Mouse (Mus musculus) neural tube, embryonic 11.5 days (tissue): ENCODE results near the gene Irx1. TPM values are rescaled to one million over a fixed set of nuclear protein-coding genes. Genes with fewer than 3 reads are reported as not detected.

ENCODE experiments used
- ATAC-seq: fragments of 200-750 bp; cut with Nextera tagmentation; 2 replicates; pipeline ENCODE4 v1.8.0; 2017; ENCODE audit warnings: moderate number of reproducible peaks, mild to moderate bottlenecking, moderate TSS enrichment, moderate library complexity; ENCODE audit not compliant: insufficient read depth, low FRiP score, low TSS enrichment
- DNase-seq: peaks from one replicate; pipeline ENCODE4 v3.0.0-alpha.2; 2015; ENCODE audit warnings: low spot score
- H3K27ac ChIP-seq: fragments of 300-500 bp; sonication (generic); 2 replicates; pipeline ENCODE4 v1.5.1; 2014; ENCODE audit warnings: low read depth, mild to moderate bottlenecking, low read length
- H3K27me3 ChIP-seq: fragments of 300-500 bp; sonication (generic); 2 replicates; pipeline ENCODE4 v1.6.1; 2014; ENCODE audit warnings: mild to moderate bottlenecking, low read length, mixed read lengths; ENCODE audit not compliant: control insufficient read depth, insufficient read depth
- H3K36me3 ChIP-seq: fragments of 300-500 bp; sonication (generic); 2 replicates; pipeline ENCODE4 v1.6.1; 2014; ENCODE audit warnings: mild to moderate bottlenecking, low read length, moderate library complexity, mixed read lengths; ENCODE audit not compliant: control insufficient read depth, insufficient read depth
- H3K4me1 ChIP-seq: fragments of 300-500 bp; sonication (generic); 2 replicates; pipeline ENCODE4 v1.6.1; 2014; ENCODE audit warnings: low read length, mixed read lengths; ENCODE audit not compliant: control insufficient read depth, insufficient read depth
- H3K4me2 ChIP-seq: fragments of 300-500 bp; sonication (generic); 2 replicates; pipeline ENCODE4 v1.6.1; 2014; ENCODE audit warnings: low read depth, mild to moderate bottlenecking, moderate library complexity
- H3K4me3 ChIP-seq: fragments of 300-500 bp; sonication (generic); 2 replicates; pipeline ENCODE4 v1.5.1; 2014; ENCODE audit warnings: low read depth, low read length
- H3K9ac ChIP-seq: fragments of 300-500 bp; sonication (generic); 2 replicates; pipeline ENCODE4 v1.6.1; 2014; ENCODE audit warnings: mild to moderate bottlenecking, low read length
- H3K9me3 ChIP-seq: fragments of 300-500 bp; sonication (generic); 2 replicates; pipeline ENCODE4 v1.6.1; 2016; ENCODE audit warnings: low read length; ENCODE audit not compliant: control insufficient read depth
- whole genome bisulfite sequencing: fragments of 180-500 bp; shearing (Covaris S2); extraction: QIAGEN DNeasy Blood & Tissue Kit; methylation state at CpG from one replicate; pipeline ENCODE4 v1.1.7; 2014; 5-methylcytosine and 5-hydroxymethylcytosine counted together
- polyA plus RNA-seq: library from polyadenylated mRNA; unstranded; fragments of >200 nt; fragmentation: Nextera tagmentation; extraction: Ambion mirVana; gene quantifications from 2 replicates; pipeline ENCODE4 v1.2.1, GENCODE M21; 2014

The Irx1 gene
- 1.9 and 2.4 TPM in 2 replicates for polyA plus RNA-seq

GRCm38 (mm10) chr13:71963356-71964351 lies at the start of gene Irx1:
TSS of gene Irx1 (minus strand) at chr13:71963723.
- ATAC-seq (peak; percentile 68), DNase-seq (peak; percentile 83)
- Histone ChIP-seq H3K4me2 (peak within 1 kb of the TSS; percentile 79), H3K9me3 (no peaks in the 10 kb centered on the region), H3K9ac (peak within 1 kb of the TSS; percentile 81), H3K4me1 (peaks cover 19% of the 10 kb centered on the region), H3K27me3 (peaks cover 85% of the 10 kb centered on the region), H3K4me3 (peak within 1 kb of the TSS; percentile 77), H3K27ac (peak within 1 kb of the TSS; percentile 60), H3K36me3 (no peaks in the 10 kb centered on the region)
- under 1% methylated on average over 77 of the region's 100 CpGs for WGBS

GRCm38 (mm10) chr13:71979932-71980655 lies 16.6 kb upstream of the Irx1 start:
- DNase-seq (no peak), ATAC-seq (no peak)
- no peak overlapping the region for H3K27ac ChIP-seq
- no peak overlapping the region for H3K9ac ChIP-seq
- H3K4me2 ChIP-seq, result no peak overlapping the region
- no peaks in the 10 kb centered on the region for H3K36me3 ChIP-seq
- H3K27me3 ChIP-seq, result no peaks in the 10 kb centered on the region
- H3K4me3 ChIP-seq, result no peak overlapping the region
- 76% methylated on average over 5 of the region's 5 CpGs for WGBS
- H3K9me3 ChIP-seq, result no peaks in the 10 kb centered on the region
- no peaks in the 10 kb centered on the region for H3K4me1 ChIP-seq

- Histone ChIP-seq H3K9me3 (no peaks in the 10 kb centered on the region), H3K4me1 (no peaks in the 10 kb centered on the region), H3K4me3 (no peak overlapping the region), H3K36me3 (no peaks in the 10 kb centered on the region), H3K27me3 (no peaks in the 10 kb centered on the region), H3K9ac (no peak overlapping the region), H3K4me2 (no peak overlapping the region), H3K27ac (no peak overlapping the region)
- ATAC-seq (no peak), DNase-seq (no peak)
- WGBS, result 87% methylated on average over 3 of the region's 3 CpGs
Observed at GRCm38 (mm10) chr13:71975753-71976152, 12.2 kb upstream of the Irx1 start.

- Histone ChIP-seq H3K27me3 (peaks cover 62% of the 10 kb centered on the region), H3K27ac (no peak overlapping the region), H3K4me2 (peak overlapping the region; percentile 7; the same call in 1 of the 2 replicates), H3K9me3 (no peaks in the 10 kb centered on the region), H3K9ac (no peak overlapping the region), H3K36me3 (no peaks in the 10 kb centered on the region), H3K4me1 (peaks cover 7% of the 10 kb centered on the region), H3K4me3 (no peak overlapping the region)
- WGBS, result under 1% methylated on average over 6 of the region's 6 CpGs
- ATAC-seq, result no peak
- peak; percentile 18 for DNase-seq
Observed at GRCm38 (mm10) chr13:71968286-71968685, 4.8 kb upstream of the Irx1 start.

GRCm38 (mm10) chr13:71967341-71968250 lies 4.1 kb upstream of the Irx1 start:
- Histone ChIP-seq H3K4me1 (peaks cover 8% of the 10 kb centered on the region), H3K9ac (no peak overlapping the region), H3K4me3 (no peak overlapping the region), H3K9me3 (no peaks in the 10 kb centered on the region), H3K4me2 (peak overlapping the region; percentile 7; the same call in 1 of the 2 replicates), H3K27me3 (peaks cover 67% of the 10 kb centered on the region), H3K36me3 (no peaks in the 10 kb centered on the region), H3K27ac (no peak overlapping the region)
- DNase-seq, result peak; percentile 25
- WGBS, result 4% methylated on average over 28 of the region's 28 CpGs
- no peak for ATAC-seq

- ATAC-seq, result no peak
- H3K4me3 ChIP-seq, result no peak overlapping the region
Observed at GRCm38 (mm10) chr13:71966631-71967030, 3.1 kb upstream of the Irx1 start.

GRCm38 (mm10) chr13:71964366-71964765 lies 843 bp upstream of the Irx1 start:
- DNase-seq (peak; percentile 39), ATAC-seq (no peak)
- peak overlapping the region; percentile 79 for H3K4me2 ChIP-seq
- H3K9ac ChIP-seq, result no peak overlapping the region
- H3K27me3 ChIP-seq, result peaks cover 85% of the 10 kb centered on the region
- peaks cover 16% of the 10 kb centered on the region for H3K4me1 ChIP-seq
- no peak overlapping the region for H3K27ac ChIP-seq
- WGBS, result 2% methylated on average over 11 of the region's 13 CpGs
- no peak overlapping the region for H3K4me3 ChIP-seq
- H3K9me3 ChIP-seq, result no peaks in the 10 kb centered on the region
- H3K36me3 ChIP-seq, result no peaks in the 10 kb centered on the region

More at GRCm38 (mm10) chr13:71966631-71967030, 3.1 kb upstream of the Irx1 start:
- Histone ChIP-seq H3K9ac (no peak overlapping the region), H3K36me3 (no peaks in the 10 kb centered on the region), H3K9me3 (no peaks in the 10 kb centered on the region), H3K27ac (no peak overlapping the region), H3K4me2 (no peak overlapping the region), H3K4me1 (peaks cover 10% of the 10 kb centered on the region), H3K27me3 (peaks cover 73% of the 10 kb centered on the region)
- DNase-seq, result no peak
- WGBS, result 25% methylated on average over 2 of the region's 2 CpGs
